In genomic region chr11:29879641-29880040, GRCm38 (mm10) we compare ENCODE assay signal across 20 mouse cellular contexts. TPM values are rescaled to one million over a fixed set of nuclear protein-coding genes. Genes with fewer than 3 reads are reported as not detected.
DNase-seq lines count a peak whose midpoint lies in the region; TF ChIP-seq lines count a peak whose summit lies in the region.
"Had no signal": no experiment of that assay in that cellular context is flagged by ENCODE, and none has a peak within 500 bp of the region (broad histone marks: within the 10 kb centered on the region; RNA-seq: fewer than 3 reads in every experiment).

No protein-coding gene starts in this region.

- no peak for TF ChIP-seq POLR2A in bone marrow macrophage, adult 2 months (IDR thresholded peaks at IDR 0.05; ENCODE audit: borderline replicate concordance, low read depth, low read length)

- no peak for TF ChIP-seq CTCF in left cerebral cortex, adult 2 months (IDR thresholded peaks at IDR 0.05)
- no peak for TF ChIP-seq CTCF in bone marrow macrophage, adult 2 months (IDR thresholded peaks at IDR 0.05; ENCODE audit: low read depth, low read length)

- no peak overlapping the region for H3K4me3 ChIP-seq in left cerebral cortex, adult 2 months
- H3K4me3 ChIP-seq in bone marrow macrophage, adult 2 months (ENCODE audit: insufficient read depth, low read length), result no peak overlapping the region
- H3K4me3 ChIP-seq: embryonic facial prominence, embryonic 10.5 days; erythroblast, embryonic 14.5 days; forebrain, embryonic 10.5 days; heart, adult 2 months; heart, embryonic 15.5 days; hindbrain, embryonic 13.5 days; intestine, embryonic 15.5 days had no signal

- H3K27ac ChIP-seq in left cerebral cortex, adult 2 months, result peak overlapping the region; percentile 41; the same call in 1 of the 2 replicates
- peak overlapping the region; percentile 98 for H3K27ac ChIP-seq in bone marrow macrophage, adult 2 months (ENCODE audit: insufficient read depth, low read depth, low read length)
- H3K27ac ChIP-seq: embryonic facial prominence, embryonic 10.5 days; forebrain, embryonic 10.5 days; heart, adult 2 months; heart, embryonic 15.5 days; hindbrain, embryonic 13.5 days; intestine, embryonic 15.5 days had no signal

- DNase-seq in left cerebral cortex, adult 2 months (ENCODE audit: extremely low spot score in 1 of 2, low spot score in 2 of 2), result no peak
- DNase-seq in left cerebral cortex, adult 11 months (ENCODE audit: low spot score), result no peak
- DNase-seq in 416B (ENCODE audit: low read depth), result peak; percentile 90
- DNase-seq in telencephalon, adult 2 months (ENCODE audit: low read depth, low spot score), result peak; percentile 66
- DNase-seq in right cerebral cortex, postnatal 36 days (ENCODE audit: low spot score in 2 of 2), result no peak
- DNase-seq in ovary, postnatal 10 days (ENCODE audit: low spot score), result no peak
- DNase-seq: adrenal gland, postnatal 10 days; cerebellum, adult 18-20 months; gastrocnemius, postnatal 10 days; heart, adult 2 months; heart, postnatal 14 days had no signal

- intact Hi-C loops in left cerebral cortex, adult 2 months (cut with DNase I), result loop anchor here (5.0 to 10.0 kb wide), 2 partner anchors 105 to 332 kb away; partner anchors contain the start of genes Clhc1 and Rps27a

- peaks cover 44% of the 10 kb centered on the region for H3K4me1 ChIP-seq in bone marrow macrophage, adult 2 months (ENCODE audit: control insufficient read depth, insufficient read depth, low read length)
- H3K4me1 ChIP-seq: heart, embryonic 15.5 days; intestine, embryonic 15.5 days had no signal

RNA-seq across cellular contexts. Expression of gene 4931440F15Rik, which starts 54.2 kb away (rescaled TPM):
- total RNA-seq in left cerebral cortex, adult 2 months (2021), result 1 to 10 TPM; 2.7 to 3.4 TPM
- polyA plus RNA-seq in bone marrow macrophage, adult 2 months (2012; ENCODE audit: insufficient read depth, insufficient read length, missing spikeins), result 0.70 TPM in 1 of 2 replicates, not detected in the other
- total RNA-seq: hematopoietic stem cell, adult 5-6 weeks had no signal
- polyA plus RNA-seq: C2C12; erythroblast, embryonic 14.5 days; forebrain, embryonic 10.5 days had no signal

Comparison
In these comparisons a context has a peak if more than half of its experiments do, and no peak if none do; other contexts are left out.
1. DNase-seq: peak in 416B (single experiment) and telencephalon, adult 2 months (single experiment); none in left cerebral cortex, adult 2 months (0 of 2), left cerebral cortex, adult 11 months (single experiment), right cerebral cortex, postnatal 36 days (0 of 2) and ovary, postnatal 10 days (single experiment).